Mouse (Mus musculus) CD4-positive, CD25-positive, alpha-beta regulatory T cell, adult 4 months (primary cell): ENCODE measurements around the gene Grm5. TPM values are rescaled to one million over a fixed set of nuclear protein-coding genes. Genes with fewer than 3 reads are reported as not detected.

ENCODE experiments used
- ATAC-seq: one replicate; pipeline ENCODE4 v1.8.0; 2017
- polyA plus RNA-seq, 2 experiments: library from polyadenylated mRNA; unstranded; fragments of 100-300 nt; shearing (Covaris generic); gene quantifications; one replicate each; pipeline ENCODE4 v1.2.1; 2017

The Grm5 gene
- polyA plus RNA-seq, 2 experiments from 2014 or later: 0.07 to 0.09 TPM

- ATAC-seq: no peak
These were observed 342.0 kb downstream of the Grm5 start for GRCm38 (mm10) chr7:87925956-87926355.

GRCm38 (mm10) chr7:87937415-87937814, 353.4 kb downstream of the Grm5 start:
- ATAC-seq: no peak

- no peak for ATAC-seq
These were observed 354.3 kb downstream of the Grm5 start for GRCm38 (mm10) chr7:87938265-87938664.

GRCm38 (mm10) chr7:87950205-87950604, 366.2 kb downstream of the Grm5 start:
- ATAC-seq: no peak

- no peak for ATAC-seq
These were observed 389.2 kb downstream of the Grm5 start for GRCm38 (mm10) chr7:87973216-87973615.

GRCm38 (mm10) chr7:87975041-87975440, 391.1 kb downstream of the Grm5 start:
- no peak for ATAC-seq

GRCm38 (mm10) chr7:87983494-87983893, 399.5 kb downstream of the Grm5 start:
- ATAC-seq: no peak

GRCm38 (mm10) chr7:88014451-88014850, 430.5 kb downstream of the Grm5 start:
- no peak for ATAC-seq

- no peak for ATAC-seq
These were observed 443.6 kb downstream of the Grm5 start for GRCm38 (mm10) chr7:88027411-88028132.

GRCm38 (mm10) chr7:88047366-88047765, 463.4 kb downstream of the Grm5 start:
- no peak for ATAC-seq

- no peak for ATAC-seq
These were observed 470.4 kb downstream of the Grm5 start for GRCm38 (mm10) chr7:88054224-88054938.

- ATAC-seq: no peak
These were observed 472.5 kb downstream of the Grm5 start for GRCm38 (mm10) chr7:88056438-88056837.

GRCm38 (mm10) chr7:88091115-88091514, 507.1 kb downstream of the Grm5 start:
- no peak for ATAC-seq

GRCm38 (mm10) chr7:88096536-88097107, 512.7 kb downstream of the Grm5 start:
- no peak for ATAC-seq

GRCm38 (mm10) chr7:88097715-88098114, 513.7 kb downstream of the Grm5 start:
- ATAC-seq: peak; percentile 98

- no peak for ATAC-seq
These were observed 532.9 kb downstream of the Grm5 start for GRCm38 (mm10) chr7:88116724-88117409.

- no peak for ATAC-seq
These were observed 544.3 kb downstream of the Grm5 start for GRCm38 (mm10) chr7:88128080-88128848.

- no peak for ATAC-seq
These were observed 545.8 kb downstream of the Grm5 start for GRCm38 (mm10) chr7:88129536-88130487.

- no peak for ATAC-seq
These were observed 546.5 kb downstream of the Grm5 start for GRCm38 (mm10) chr7:88130488-88130849.

GRCm38 (mm10) chr7:88159542-88160241, 575.7 kb downstream of the Grm5 start:
- ATAC-seq: no peak

GRCm38 (mm10) chr7:88161586-88161985, 577.6 kb downstream of the Grm5 start:
- ATAC-seq: no peak
